Mouse (Mus musculus) lung, adult 2 months (tissue): ENCODE measurements around the gene Prim2.

ENCODE experiments used
- CTCF ChIP-seq: fragments of 200-500 bp; IDR thresholded peaks from 2 replicates; pipeline ENCODE4 v1.5.1; 2011; ENCODE audit warnings: mild to moderate bottlenecking, low read length, control low read depth; ENCODE audit not compliant: insufficient read depth
- POLR2A ChIP-seq: fragments of 200-500 bp; IDR thresholded peaks from 2 replicates; pipeline ENCODE4 v1.6.1; 2011; ENCODE audit warnings: low read depth, mild to moderate bottlenecking, control low read depth, low read length, borderline replicate concordance; ENCODE audit errors: extremely low read depth

DNA sequence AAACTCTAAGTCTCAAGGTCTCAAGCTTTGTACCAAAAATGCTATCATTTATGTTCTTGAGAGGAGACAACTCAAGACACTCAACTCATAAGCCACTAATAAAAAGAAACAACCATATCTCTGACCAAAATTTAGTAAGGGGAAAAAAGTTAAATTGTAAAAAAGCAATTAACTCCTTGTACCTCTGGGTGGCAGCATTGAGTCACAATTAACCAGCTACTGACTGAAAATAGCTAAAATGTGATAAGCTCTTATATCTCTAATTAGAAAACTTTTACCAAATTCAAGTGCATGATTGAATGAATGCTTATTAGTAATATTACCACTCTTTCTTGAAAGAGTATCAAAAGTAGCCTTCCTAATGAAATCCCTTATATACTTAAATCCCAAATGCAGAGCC is 6.4 kb downstream of the Prim2 start:
- no peak for TF ChIP-seq POLR2A
- TF ChIP-seq CTCF: 0 out of 2 replicates have a peak, but pooled peaks have one; percentile 7
